Mouse (Mus musculus): ENCODE results near the gene Egfl7.

Gene Egfl7

DNA sequence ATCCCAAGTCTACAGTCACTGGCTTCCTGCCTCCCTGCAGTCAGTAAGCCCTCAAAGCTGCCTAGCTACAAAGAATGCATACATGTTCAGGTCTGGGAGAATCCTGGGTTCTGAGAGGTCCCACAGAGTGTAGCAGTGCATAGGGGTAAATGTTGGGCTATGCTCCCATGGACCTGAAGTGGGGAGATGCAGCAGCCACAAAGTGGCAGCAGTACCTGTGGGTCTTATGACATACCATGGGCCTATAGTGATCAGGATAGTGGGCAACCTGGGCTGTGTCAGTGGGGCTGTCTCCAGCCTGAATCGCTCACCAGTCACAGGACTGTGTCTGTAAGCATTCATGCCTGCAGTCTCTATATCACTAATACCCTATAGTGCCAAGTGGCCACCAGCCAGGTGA, at the start of gene Egfl7:
TSS of gene Egfl7 (plus strand) at position 301 of the 400 bp plus-strand sequence.
- DNase-seq (ENCODE audit: low read depth, low spot score), result no peak

DNA sequence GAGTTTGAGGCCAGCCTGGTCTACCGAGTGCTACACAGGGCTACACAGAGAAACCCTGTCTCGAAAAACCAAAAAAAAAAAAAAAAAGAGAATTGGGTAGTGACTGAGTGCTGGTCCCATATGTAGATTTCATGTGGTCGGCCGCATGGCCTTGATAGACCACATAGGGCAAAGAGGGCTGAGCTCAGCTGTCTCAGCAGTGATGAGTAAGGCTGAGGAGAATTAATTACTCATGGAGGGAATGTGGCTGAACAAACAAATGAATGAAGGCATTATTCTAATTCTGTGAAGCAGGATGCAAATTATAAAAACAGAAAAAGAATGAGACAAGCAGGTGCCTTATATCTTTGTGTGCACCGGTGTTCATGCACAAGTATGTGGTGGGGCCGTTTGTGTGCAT, 48.0 kb upstream of the Egfl7 start:
- DNase-seq (ENCODE audit: low read depth, low spot score), result no peak

DNA sequence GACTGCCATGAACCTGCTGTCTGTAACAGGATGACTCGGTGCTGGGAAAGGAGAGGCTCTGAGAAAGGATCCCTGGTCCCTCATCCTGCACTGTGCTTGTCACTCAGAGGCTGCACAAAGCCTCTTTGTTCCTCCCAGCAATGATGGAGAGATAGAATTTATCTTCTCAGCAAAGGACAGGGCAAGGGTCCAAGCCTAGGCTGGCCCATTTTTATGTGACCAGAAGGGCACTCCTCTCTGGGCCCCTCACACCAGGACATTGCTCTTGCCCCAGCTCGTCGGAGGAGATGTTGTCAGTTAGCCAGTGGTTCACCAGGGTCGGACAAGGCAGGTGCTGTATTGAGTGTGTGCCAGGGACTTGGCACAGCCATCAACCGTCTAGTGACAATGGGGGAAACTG, 46.6 kb upstream of the Egfl7 start:
- DNase-seq (ENCODE audit: low read depth, low spot score), result no peak

- DNase-seq (ENCODE audit: low read depth, low spot score), result no peak
These were observed 45.7 kb upstream of the Egfl7 start for GRCm38 (mm10) chr2:26534161-26534560.

GRCm38 (mm10) chr2:26534616-26535015, 45.2 kb upstream of the Egfl7 start:
- DNase-seq (ENCODE audit: low read depth, low spot score), result no peak

DNA sequence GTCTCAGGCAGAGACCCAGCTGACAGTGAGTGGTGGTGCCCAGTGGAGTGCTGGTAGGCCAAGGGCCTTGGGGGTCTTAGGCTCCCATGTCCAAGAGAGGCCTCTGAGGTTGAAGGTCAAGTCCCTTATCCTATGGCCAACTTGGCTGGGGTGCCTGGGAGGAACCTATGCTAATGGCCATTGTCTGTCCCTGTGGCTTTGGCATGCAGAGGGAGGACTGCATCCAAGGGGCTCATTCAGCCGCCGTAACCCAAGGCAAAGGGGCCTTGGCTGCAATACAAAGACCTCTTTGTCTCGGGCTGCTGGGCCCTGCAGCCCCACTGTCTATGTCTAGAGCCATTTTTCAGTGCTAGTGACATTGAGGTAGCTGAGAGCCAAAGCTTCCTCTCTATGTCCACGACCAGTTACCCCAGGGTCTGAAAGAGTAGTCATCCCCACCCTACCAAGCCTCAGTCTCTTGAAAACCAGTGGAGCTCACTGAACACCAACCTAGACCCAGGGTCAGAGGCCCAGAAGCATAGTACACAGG, 44.2 kb upstream of the Egfl7 start:
- no peak for DNase-seq (ENCODE audit: low read depth, low spot score)

GRCm38 (mm10) chr2:26539516-26539915, 40.3 kb upstream of the Egfl7 start:
- DNase-seq (ENCODE audit: low read depth, low spot score), result no peak

GRCm38 (mm10) chr2:26540721-26541120, 39.1 kb upstream of the Egfl7 start:
- no peak for DNase-seq (ENCODE audit: low read depth, low spot score)

DNA sequence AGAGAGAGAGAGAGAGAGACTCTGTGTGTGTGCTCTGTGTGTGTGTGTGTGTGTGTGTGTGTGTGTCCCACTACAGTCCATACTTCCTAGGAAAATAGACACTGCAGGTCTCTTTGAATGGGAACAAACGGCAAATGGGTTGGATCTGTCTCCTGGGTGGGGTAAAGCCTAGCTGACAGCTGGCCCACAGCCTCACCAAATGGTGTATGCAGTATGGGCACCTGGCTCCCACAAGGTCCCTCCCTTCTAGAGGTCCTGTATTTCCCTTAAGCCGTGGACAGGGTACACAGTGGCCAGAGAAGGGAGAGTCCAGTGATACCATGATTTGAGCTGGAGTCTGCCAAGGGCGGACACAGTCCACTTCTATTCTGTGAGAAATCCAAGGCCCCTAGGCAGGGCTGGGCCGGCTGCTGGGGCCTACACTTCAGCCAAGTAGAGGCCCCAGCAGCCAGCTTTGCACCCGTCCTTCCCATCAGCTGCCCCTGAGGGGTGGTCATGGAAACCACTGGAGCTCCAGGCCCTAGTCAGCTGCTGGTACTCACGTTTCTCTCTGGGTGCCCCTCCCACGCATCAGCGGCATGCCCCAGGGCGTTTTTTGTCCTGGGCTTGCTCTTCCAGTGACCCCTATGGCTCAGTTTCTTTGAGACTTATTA, 38.4 kb upstream of the Egfl7 start:
- DNase-seq (ENCODE audit: low read depth, low spot score), result no peak

DNA sequence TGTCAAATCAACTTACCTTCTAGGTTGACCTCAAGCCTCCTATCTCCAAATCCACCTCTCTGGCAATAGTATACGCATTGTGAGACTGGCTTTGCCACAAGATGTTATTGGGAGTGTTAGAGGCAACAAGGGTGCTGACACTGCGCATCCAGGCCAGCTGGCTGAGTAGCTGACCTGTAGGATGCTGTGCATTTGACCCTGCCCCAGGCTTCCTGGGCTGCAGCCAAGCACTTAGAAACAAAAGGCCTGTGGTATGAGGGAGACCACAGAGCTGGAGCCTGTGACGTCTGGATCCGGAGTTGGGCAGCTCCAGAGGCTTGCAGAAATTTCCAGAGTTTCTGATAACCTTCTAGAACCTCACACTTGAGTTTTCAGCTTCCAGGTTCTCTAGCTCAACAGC, 36.7 kb upstream of the Egfl7 start:
- no peak for DNase-seq (ENCODE audit: low read depth, low spot score)

GRCm38 (mm10) chr2:26543768-26544167, 36.0 kb upstream of the Egfl7 start:
- no peak for DNase-seq (ENCODE audit: low read depth, low spot score)

GRCm38 (mm10) chr2:26544265-26544664, 35.5 kb upstream of the Egfl7 start:
- no peak for DNase-seq (ENCODE audit: low read depth, low spot score)

GRCm38 (mm10) chr2:26547481-26547880, 32.3 kb upstream of the Egfl7 start:
- no peak for DNase-seq (ENCODE audit: low read depth, low spot score)

- DNase-seq (ENCODE audit: low read depth, low spot score), result no peak
These were observed 30.0 kb upstream of the Egfl7 start for GRCm38 (mm10) chr2:26549801-26550200.

GRCm38 (mm10) chr2:26550205-26550604, 29.6 kb upstream of the Egfl7 start:
- DNase-seq (ENCODE audit: low read depth, low spot score), result no peak

DNA sequence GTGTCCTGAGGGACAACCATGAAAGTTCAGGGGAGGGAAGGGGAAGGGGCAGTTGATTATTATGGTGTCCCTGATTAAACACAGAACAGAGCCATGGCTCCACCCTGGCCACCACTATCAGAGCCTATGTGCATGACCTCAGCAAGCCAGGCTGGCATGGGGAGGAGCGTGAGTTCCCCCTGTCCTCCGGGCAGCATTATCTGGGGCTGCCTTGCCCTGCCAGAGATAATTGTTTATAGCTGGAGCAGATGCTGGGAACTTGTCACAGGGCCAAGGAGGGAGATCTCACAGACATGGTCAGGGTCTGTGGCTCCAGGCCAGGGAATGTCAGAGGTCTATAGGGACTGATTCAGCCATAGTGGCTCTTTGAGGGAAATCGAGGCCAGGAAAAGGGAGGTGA, 29.0 kb upstream of the Egfl7 start:
- DNase-seq (ENCODE audit: low read depth, low spot score), result no peak

GRCm38 (mm10) chr2:26551446-26551845, 28.4 kb upstream of the Egfl7 start:
- DNase-seq (ENCODE audit: low read depth, low spot score), result no peak

- no peak for DNase-seq (ENCODE audit: low read depth, low spot score)
These were observed 27.7 kb upstream of the Egfl7 start for GRCm38 (mm10) chr2:26552066-26552465.

DNA sequence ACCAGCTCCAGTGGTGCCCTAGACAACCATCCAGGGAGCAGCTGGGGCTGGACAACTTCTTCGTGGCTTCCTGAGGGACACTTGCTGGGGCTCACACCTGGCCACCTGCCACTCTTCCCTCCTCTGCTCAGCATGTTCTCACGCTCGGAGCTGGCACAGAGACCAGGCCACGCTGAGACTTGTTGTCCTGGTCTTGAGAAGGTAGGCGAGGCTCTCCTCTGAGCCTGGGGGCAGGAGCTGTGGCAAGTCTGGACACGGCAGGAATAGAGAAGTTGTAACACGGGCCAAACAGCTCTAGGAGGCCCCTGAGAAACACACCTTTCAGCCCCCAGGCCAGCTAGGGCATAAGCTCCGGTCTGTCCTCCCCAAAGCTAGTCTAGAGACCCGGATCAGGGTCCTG, 25.9 kb upstream of the Egfl7 start:
- DNase-seq (ENCODE audit: low read depth, low spot score), result no peak

- DNase-seq (ENCODE audit: low read depth, low spot score), result peak; percentile 42
These were observed 24.7 kb upstream of the Egfl7 start for GRCm38 (mm10) chr2:26555076-26555475.

DNA sequence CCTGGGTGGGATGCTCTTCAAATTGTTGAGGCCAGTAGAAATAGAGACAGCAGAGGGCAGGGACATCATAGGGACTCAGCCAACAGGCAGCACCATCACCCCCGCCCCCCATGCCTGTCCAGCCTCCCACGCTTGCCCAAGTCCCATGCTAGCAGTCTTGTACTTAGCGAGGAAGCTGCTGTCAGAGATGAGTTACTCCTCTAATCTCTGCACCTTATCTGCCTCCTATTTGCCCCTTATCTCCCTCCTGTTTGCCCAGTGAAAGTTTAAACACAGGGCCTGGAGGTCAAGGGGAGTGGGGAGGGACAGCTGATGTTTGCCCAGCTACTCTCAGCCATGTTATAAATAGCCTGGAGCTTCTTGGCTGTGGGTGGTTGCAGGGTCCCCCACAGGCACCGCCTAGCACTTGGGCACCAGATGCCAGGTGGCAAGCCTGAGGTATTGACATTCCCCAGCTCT, 23.2 kb upstream of the Egfl7 start:
- no peak for DNase-seq (ENCODE audit: low read depth, low spot score)

GRCm38 (mm10) chr2:26560506-26560905, 19.3 kb upstream of the Egfl7 start:
- no peak for DNase-seq (ENCODE audit: low read depth, low spot score)

- no peak for DNase-seq (ENCODE audit: low read depth, low spot score)
These were observed 18.3 kb upstream of the Egfl7 start for GRCm38 (mm10) chr2:26561351-26562016.
